Mouse (Mus musculus) right cerebral cortex, postnatal 4 days (tissue): ENCODE results near the gene Top2a.

Experiments used
- DNase-seq: peaks from one replicate; pipeline ENCODE4 v3.0.0-alpha.2; 2022

The Top2a gene

DNA sequence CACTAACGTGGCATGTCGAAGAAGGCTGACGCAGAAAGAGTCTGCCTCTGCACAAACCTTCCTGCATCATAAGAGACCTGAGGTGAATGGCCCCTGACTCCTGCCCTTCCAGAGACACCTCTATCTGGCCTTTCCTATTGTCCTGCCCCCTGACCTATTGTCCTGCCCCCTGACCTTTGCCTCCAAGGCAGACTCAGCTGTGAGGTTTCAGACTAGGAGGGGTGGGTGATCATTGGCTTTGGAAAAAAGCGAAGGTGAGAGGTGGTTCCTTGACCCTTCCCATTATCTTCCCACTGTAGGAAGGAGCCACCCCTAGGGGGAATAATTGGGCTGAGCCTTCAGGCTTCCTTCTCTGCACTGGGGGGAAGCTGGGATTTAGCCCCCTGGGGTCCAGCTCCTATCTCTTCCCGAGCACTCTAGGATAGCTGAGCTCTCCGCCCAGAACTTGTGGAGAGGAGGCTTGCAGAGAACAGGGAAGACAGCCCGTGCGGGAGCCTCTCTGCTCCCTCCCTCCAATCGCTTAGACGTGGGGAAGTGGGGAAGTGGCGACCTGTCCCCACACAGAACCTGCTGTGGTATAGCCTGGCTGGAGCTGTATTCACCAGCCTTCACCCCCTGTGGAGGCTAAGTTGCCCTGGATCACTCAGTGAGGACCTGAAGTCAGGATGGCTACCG is 61.4 kb downstream of the Top2a start:
- no peak for DNase-seq

DNA sequence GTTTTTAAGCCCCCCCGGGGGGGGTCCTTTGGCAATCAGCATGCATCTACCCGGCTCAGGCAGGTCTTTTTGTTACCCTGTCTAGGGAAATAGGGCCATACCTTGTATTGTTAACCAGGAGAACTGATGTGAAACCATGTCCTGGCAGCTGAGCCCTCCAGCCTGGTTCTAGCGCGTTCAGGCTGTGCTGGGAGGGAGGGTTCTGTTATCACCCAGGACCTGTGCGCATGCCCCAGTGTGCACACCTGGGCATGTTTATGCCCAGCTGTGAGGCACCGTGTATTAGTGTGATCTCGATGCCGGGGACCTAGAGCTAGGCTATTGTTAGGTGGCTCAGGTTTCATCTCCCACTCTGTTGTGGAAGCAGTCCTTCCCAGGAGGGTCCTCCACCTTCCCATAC is 62.2 kb downstream of the Top2a start:
- no peak for DNase-seq

DNA sequence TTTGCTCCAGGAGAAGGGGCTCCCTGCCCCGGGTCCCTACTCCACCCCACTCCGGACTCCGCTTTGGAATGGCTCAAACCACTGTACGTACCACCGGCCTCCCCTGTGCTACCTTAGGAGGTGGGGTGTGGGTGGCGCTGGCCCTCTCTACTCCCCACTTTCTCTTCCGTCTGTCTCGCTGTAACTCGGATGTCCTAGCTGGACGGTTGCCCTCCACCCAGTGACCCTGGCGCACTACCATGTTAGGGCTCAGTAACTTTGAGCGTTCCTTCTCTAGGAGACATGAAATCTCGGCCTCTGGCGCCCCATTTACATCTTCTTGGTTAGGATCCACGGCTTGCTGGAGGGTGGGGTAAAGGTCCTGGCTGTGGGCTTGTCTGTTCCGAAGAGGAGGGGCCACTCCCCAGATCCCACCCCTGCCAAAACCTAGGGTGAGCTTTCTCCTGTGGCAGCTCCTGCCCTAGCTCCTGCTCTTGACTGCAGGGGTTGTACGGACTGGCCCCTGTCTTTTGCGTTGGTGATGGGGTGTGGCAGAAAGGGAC is 62.9 kb downstream of the Top2a start:
- no peak for DNase-seq

- no peak for DNase-seq
These were observed 63.6 kb downstream of the Top2a start for GRCm38 (mm10) chr11:98960313-98960906.

DNA sequence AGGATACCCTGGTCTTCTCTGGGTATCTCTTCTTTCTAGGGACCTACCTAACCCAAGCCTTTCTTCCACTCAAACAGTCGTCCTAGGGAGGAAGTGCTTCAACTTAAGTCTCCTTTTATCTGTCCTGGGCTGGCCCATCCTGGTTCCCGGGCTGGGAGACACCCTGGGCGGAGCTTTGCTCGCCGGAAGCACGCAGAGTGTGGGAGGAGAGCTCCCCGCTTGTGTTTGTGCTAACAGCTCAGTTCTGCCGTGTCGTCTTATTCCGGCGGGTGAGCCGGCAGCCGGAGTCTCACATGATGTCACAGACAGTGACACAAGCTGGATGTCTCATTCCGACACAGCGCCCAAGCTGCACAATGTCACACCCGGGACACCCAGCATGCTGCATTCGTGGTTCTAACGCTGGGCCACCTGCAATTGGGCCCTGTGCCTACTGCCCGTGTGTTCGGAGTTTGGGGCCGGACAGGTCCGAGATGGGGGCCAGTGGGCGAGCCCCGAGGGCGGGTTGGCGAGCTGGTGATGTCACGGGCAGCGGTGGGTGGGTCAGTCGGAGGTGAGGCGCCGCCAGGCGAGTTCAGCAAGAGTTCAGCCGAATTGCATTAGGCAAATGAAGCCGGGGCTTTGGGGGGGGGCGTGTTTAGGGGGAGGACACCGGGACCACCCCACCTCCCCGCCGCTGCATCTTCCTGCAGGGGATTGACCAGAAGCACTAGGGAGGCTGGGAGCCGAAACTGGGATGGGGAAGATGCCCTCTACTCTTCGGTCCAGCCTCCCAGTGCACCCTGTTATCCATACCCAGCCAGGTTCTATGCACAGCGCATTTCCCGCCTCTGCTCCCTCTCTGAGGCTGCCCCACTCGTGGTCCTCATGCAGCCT is 64.3 kb downstream of the Top2a start:
- no peak for DNase-seq

GRCm38 (mm10) chr11:98956340-98956739 is 67.6 kb downstream of the Top2a start:
- DNase-seq, result no peak

DNA sequence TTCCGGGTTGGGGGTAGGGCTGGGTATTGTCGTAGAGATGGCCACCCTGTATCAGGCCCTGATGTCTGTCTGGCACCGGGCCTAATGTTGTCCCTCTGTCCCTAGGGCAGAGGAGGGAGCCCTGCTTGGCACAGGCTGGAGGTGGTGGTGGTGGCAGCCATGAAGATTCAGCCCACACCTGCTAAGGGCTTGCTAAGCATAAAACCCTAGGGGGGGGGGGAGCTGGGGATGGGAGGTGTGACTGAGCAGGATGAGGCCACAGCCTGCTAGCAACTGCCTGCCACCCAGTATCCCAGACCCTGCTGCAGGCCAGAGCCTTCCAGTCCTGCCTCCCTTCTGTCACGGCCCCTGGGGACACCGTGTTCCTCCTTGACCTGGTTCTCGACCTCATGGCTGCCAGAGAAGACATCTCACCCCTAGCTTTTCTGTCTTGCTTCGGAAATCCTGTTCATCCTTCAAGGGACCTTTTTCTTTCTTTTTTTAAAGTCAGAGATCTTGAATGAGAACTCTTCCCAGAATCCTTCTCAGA is 68.2 kb downstream of the Top2a start:
- DNase-seq, result no peak

- no peak for DNase-seq
These were observed 68.9 kb downstream of the Top2a start for GRCm38 (mm10) chr11:98954801-98955706.

- peak; percentile 88 for DNase-seq
These were observed 69.6 kb downstream of the Top2a start for GRCm38 (mm10) chr11:98954373-98954772.

DNA sequence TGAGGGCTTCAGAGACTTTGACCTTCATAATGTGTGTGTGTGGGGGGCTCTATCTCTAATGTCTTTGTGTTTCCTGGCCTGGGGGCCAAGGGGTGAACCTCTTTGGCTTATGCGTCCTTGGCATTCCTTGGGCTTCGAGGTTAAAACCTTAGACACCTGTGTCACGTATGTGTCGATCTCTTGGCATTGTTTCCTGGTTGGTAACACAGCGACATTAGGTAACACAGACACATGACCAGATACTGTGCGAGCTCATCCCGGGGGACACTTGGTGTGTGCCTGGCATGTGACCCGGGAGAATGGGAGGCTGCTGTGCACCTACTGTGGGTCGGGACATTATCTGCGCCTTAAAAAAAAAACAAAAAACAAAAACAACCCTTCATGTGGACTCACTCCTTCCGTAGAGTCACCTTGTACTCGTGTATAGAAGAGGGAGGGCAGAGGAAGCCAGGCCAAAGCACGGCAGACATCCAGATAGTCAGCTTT is 70.1 kb downstream of the Top2a start:
- DNase-seq, result no peak

- DNase-seq, result no peak
These were observed 70.6 kb downstream of the Top2a start for GRCm38 (mm10) chr11:98953361-98953760.

DNA sequence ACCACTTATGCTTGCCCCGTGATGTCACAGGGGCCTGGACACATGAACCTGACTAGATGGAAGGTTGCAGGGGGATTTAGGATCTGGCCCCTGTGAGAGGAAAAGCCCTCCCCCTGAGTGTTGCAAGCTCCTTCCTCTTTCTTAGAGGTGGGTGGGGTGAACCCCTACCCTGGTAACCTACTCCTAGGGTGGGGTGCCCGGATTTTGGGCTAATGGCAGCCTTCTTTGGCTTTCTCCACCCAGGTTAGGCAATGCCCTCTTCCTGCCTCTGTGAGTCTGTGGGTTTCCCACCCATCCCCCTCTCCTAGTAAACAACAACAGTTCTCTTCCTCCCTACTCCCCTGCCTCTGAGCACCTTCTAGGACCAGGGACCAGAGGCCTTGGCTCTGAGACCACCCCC is 71.3 kb downstream of the Top2a start:
- DNase-seq, result no peak

GRCm38 (mm10) chr11:98952111-98952510 is 71.9 kb downstream of the Top2a start:
- DNase-seq, result no peak

GRCm38 (mm10) chr11:98951026-98951906 is 72.7 kb downstream of the Top2a start:
- no peak for DNase-seq

- DNase-seq, result no peak
These were observed 73.5 kb downstream of the Top2a start for GRCm38 (mm10) chr11:98950484-98950883.

DNA sequence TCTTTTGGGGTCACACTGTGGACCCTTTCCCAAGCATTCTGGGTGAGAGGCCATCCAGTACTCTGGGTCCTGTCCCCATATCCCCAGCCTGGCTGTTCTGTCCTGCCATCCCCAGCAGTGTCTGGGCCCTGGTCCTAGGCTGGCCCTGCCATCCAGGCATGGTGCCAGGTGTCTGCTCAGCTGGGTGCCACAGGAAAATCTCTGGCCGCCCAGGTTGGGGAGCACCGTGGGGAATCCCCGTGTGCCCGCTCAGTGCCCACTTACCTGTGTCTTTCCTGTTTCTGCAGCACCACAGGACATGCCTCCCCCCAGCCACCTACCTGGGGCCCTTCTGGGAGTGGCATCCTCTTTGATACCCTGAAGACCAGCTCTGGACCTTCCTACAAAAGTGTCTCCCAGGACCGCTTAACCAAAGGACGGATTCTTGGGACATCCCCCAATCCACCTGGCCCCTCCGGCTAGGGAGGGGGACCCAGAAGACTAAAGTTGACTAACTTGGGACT is 74.0 kb downstream of the Top2a start:
- no peak for DNase-seq

GRCm38 (mm10) chr11:98949242-98949957 is 74.6 kb downstream of the Top2a start:
- DNase-seq, result no peak

- no peak for DNase-seq
These were observed 75.9 kb downstream of the Top2a start for GRCm38 (mm10) chr11:98947969-98948569.

DNA sequence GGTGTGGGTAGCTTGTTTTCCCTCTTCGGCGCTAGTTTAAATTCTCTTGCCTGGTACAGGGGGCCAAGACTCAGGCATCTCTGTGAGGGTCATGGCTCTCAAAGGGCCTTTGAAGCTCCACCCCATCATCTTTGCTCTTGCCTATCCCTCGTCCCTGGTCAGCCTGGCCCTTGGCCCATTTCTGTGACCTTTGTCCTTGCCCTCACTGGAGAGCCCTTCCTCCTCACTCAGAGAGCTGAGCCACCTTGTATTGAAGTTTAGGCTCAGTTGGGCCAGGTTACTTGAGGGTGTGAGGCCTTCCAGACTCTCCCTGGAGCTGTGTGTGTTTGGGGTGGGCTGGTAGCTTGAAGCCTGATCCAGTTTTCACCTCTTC is 78.4 kb downstream of the Top2a start:
- no peak for DNase-seq
